Mouse (Mus musculus): ENCODE measurements around the gene Nav1. TPM values are rescaled to one million over a fixed set of nuclear protein-coding genes. Genes with fewer than 3 reads are reported as not detected.

Nav1 gene
- polyA plus RNA-seq, 1 experiment from 2014 or later, result 30.6 TPM

- no peak overlapping the region for H3K4me3 ChIP-seq
- H3K27ac ChIP-seq, result peak overlapping the region; percentile 28
- peak; percentile 93 for ATAC-seq
- peak overlapping the region; percentile 28 for H3K4me2 ChIP-seq
- WGBS, result 15% methylated on average over 20 of the region's 20 CpGs
- no peaks in the 10 kb centered on the region for H3K9me3 ChIP-seq (replicated peaks)
- H3K27me3 ChIP-seq, result no peaks in the 10 kb centered on the region
- H3K4me1 ChIP-seq, result peaks cover 27% of the 10 kb centered on the region
- 0 out of 2 replicates have a peak overlapping the region, but pooled peaks have one; percentile 28 for H3K9ac ChIP-seq
- no peaks in the 10 kb centered on the region for H3K36me3 ChIP-seq (ENCODE audit: poor library complexity, severe bottlenecking)
Measured at GRCm38 (mm10) chr1:135615715-135616641, 8.9 kb upstream of the Nav1 start.

GRCm38 (mm10) chr1:135609621-135610020 lies 2.5 kb upstream of the Nav1 start:
- H3K9me3 ChIP-seq (replicated peaks), result no peaks in the 10 kb centered on the region
- ATAC-seq, result no peak
- H3K4me1 ChIP-seq, result 0 out of 2 replicates have a peak, but pooled peaks cover 5% of the 10 kb centered on the region
- H3K36me3 ChIP-seq (ENCODE audit: poor library complexity, severe bottlenecking), result no peaks in the 10 kb centered on the region
- WGBS, result 74% methylated on average over 4 of the region's 4 CpGs
- no peak overlapping the region for H3K9ac ChIP-seq
- no peak overlapping the region for H3K4me2 ChIP-seq
- no peak overlapping the region for H3K27ac ChIP-seq
- H3K4me3 ChIP-seq, result no peak overlapping the region
- no peaks in the 10 kb centered on the region for H3K27me3 ChIP-seq

- Histone ChIP-seq H3K36me3 (ENCODE audit: poor library complexity, severe bottlenecking) (no peaks in the 10 kb centered on the region), H3K4me3 (no peak overlapping the region), H3K9ac (no peak overlapping the region), H3K4me2 (no peak overlapping the region), H3K27ac (no peak overlapping the region), H3K27me3 (no peaks in the 10 kb centered on the region), H3K4me1 (peaks cover 31% of the 10 kb centered on the region), H3K9me3 (replicated peaks) (no peaks in the 10 kb centered on the region)
- WGBS, result 88% methylated on average over 12 of the region's 12 CpGs
- ATAC-seq, result no peak
Measured at GRCm38 (mm10) chr1:135606355-135607015, 610 bp downstream of the Nav1 start.

- H3K27ac ChIP-seq, result no peak overlapping the region
Measured at GRCm38 (mm10) chr1:135605530-135605929, 1.6 kb downstream of the Nav1 start.

GRCm38 (mm10) chr1:135604361-135605052 lies 2.6 kb downstream of the Nav1 start:
- Histone ChIP-seq H3K4me3 (no peak overlapping the region), H3K9ac (no peak overlapping the region), H3K36me3 (ENCODE audit: poor library complexity, severe bottlenecking) (no peaks in the 10 kb centered on the region), H3K27ac (no peak overlapping the region), H3K4me2 (no peak overlapping the region), H3K27me3 (no peaks in the 10 kb centered on the region), H3K9me3 (replicated peaks) (no peaks in the 10 kb centered on the region), H3K4me1 (peaks cover 49% of the 10 kb centered on the region)
- ATAC-seq, result peak; percentile 48; the same call in 1 of the 2 replicates
- WGBS, result 78% methylated on average over 7 of the region's 7 CpGs

More at GRCm38 (mm10) chr1:135605530-135605929, 1.6 kb downstream of the Nav1 start:
- no peaks in the 10 kb centered on the region for H3K27me3 ChIP-seq
- no peak overlapping the region for H3K9ac ChIP-seq
- H3K4me1 ChIP-seq, result peaks cover 39% of the 10 kb centered on the region
- no peaks in the 10 kb centered on the region for H3K9me3 ChIP-seq (replicated peaks)
- no peak overlapping the region for H3K4me2 ChIP-seq
- 82% methylated on average over 5 of the region's 5 CpGs for WGBS
- H3K36me3 ChIP-seq (ENCODE audit: poor library complexity, severe bottlenecking), result no peaks in the 10 kb centered on the region
- ATAC-seq, result no peak
- H3K4me3 ChIP-seq, result no peak overlapping the region

- peak overlapping the region; percentile 18 for H3K4me3 ChIP-seq
Measured at GRCm38 (mm10) chr1:135603121-135603870, 3.8 kb downstream of the Nav1 start.

GRCm38 (mm10) chr1:135600023-135601005 lies 6.8 kb downstream of the Nav1 start:
- Histone ChIP-seq H3K27me3 (no peaks in the 10 kb centered on the region), H3K36me3 (ENCODE audit: poor library complexity, severe bottlenecking) (no peaks in the 10 kb centered on the region), H3K9me3 (replicated peaks) (no peaks in the 10 kb centered on the region), H3K27ac (no peak overlapping the region; the same call in 1 of the 2 replicates), H3K4me2 (peak overlapping the region; percentile 52), H3K4me1 (peaks cover 50% of the 10 kb centered on the region), H3K9ac (peak overlapping the region; percentile 17; the same call in 1 of the 2 replicates), H3K4me3 (no peak overlapping the region)
- 51% methylated on average over 15 of the region's 15 CpGs for WGBS
- no peak for ATAC-seq

More at GRCm38 (mm10) chr1:135603121-135603870, 3.8 kb downstream of the Nav1 start:
- ATAC-seq, result peak; percentile 92
- H3K36me3 ChIP-seq (ENCODE audit: poor library complexity, severe bottlenecking), result no peaks in the 10 kb centered on the region
- H3K9me3 ChIP-seq (replicated peaks), result no peaks in the 10 kb centered on the region
- WGBS, result 29% methylated on average over 11 of the region's 11 CpGs
- no peaks in the 10 kb centered on the region for H3K27me3 ChIP-seq
- peak overlapping the region; percentile 52 for H3K4me2 ChIP-seq
- H3K9ac ChIP-seq, result peak overlapping the region; percentile 50
- peak overlapping the region; percentile 77 for H3K27ac ChIP-seq
- peaks cover 53% of the 10 kb centered on the region for H3K4me1 ChIP-seq

GRCm38 (mm10) chr1:135598251-135598879 lies 8.7 kb downstream of the Nav1 start:
- 85% methylated on average over 8 of the region's 8 CpGs for WGBS
- Histone ChIP-seq H3K4me2 (no peak overlapping the region), H3K4me1 (peaks cover 40% of the 10 kb centered on the region), H3K9me3 (replicated peaks) (no peaks in the 10 kb centered on the region), H3K27me3 (no peaks in the 10 kb centered on the region), H3K9ac (no peak overlapping the region), H3K4me3 (no peak overlapping the region), H3K36me3 (ENCODE audit: poor library complexity, severe bottlenecking) (no peaks in the 10 kb centered on the region), H3K27ac (no peak overlapping the region)
- no peak for ATAC-seq

GRCm38 (mm10) chr1:135594279-135594903 lies 12.7 kb downstream of the Nav1 start:
- Histone ChIP-seq H3K4me2 (no peak overlapping the region), H3K4me3 (no peak overlapping the region), H3K4me1 (peaks cover 6% of the 10 kb centered on the region; the same call in 1 of the 2 replicates), H3K27ac (no peak overlapping the region), H3K36me3 (ENCODE audit: poor library complexity, severe bottlenecking) (no peaks in the 10 kb centered on the region), H3K9me3 (replicated peaks) (no peaks in the 10 kb centered on the region), H3K9ac (no peak overlapping the region), H3K27me3 (no peaks in the 10 kb centered on the region)
- no peak for ATAC-seq
- 41% methylated on average over 9 of the region's 9 CpGs for whole genome bisulfite sequencing
